Mouse (Mus musculus) midbrain, embryonic 12.5 days (tissue): ENCODE results near the gene Slfnl1. TPM values are rescaled to one million over a fixed set of nuclear protein-coding genes. Genes with fewer than 3 reads are reported as not detected.

Source experiments
- ATAC-seq: fragments of 200-750 bp; cut with Nextera tagmentation; 2 replicates; pipeline ENCODE4 v1.8.0; 2017; ENCODE audit warnings: low read depth, moderate TSS enrichment, moderate library complexity; ENCODE audit not compliant: low FRiP score
- H3K27ac ChIP-seq: fragments of 300-500 bp; sonication (generic); replicated peaks from 2 replicates; pipeline ENCODE4 v1.5.1; 2016; ENCODE audit warnings: mild to moderate bottlenecking
- H3K27me3 ChIP-seq: fragments of 300-500 bp; sonication (generic); 2 replicates; pipeline ENCODE4 v1.6.1; 2016; ENCODE audit warnings: mild to moderate bottlenecking
- H3K36me3 ChIP-seq: fragments of 300-500 bp; sonication (generic); 2 replicates; pipeline ENCODE4 v1.6.1; 2016
- H3K4me1 ChIP-seq: fragments of 300-500 bp; sonication (generic); 2 replicates; pipeline ENCODE4 v1.6.1; 2016
- H3K4me2 ChIP-seq: fragments of 300-500 bp; sonication (generic); replicated peaks from 2 replicates; pipeline ENCODE4 v1.6.1; 2016; ENCODE audit warnings: mild to moderate bottlenecking, moderate library complexity
- H3K4me3 ChIP-seq: fragments of 300-500 bp; sonication (generic); 2 replicates; pipeline ENCODE4 v1.5.1; 2016; ENCODE audit warnings: mild to moderate bottlenecking
- H3K9ac ChIP-seq: fragments of 300-500 bp; sonication (generic); replicated peaks from 2 replicates; pipeline ENCODE4 v1.6.1; 2016; ENCODE audit warnings: mild to moderate bottlenecking, moderate library complexity
- H3K9me3 ChIP-seq: fragments of 300-500 bp; sonication (generic); 2 replicates; pipeline ENCODE4 v1.6.1; 2016; ENCODE audit warnings: mild to moderate bottlenecking
- WGBS: fragments of 180-500 bp; shearing (Covaris S2); methylation state at CpG from one replicate; pipeline ENCODE4 v1.1.7; 2016; 5-methylcytosine and 5-hydroxymethylcytosine counted together
- polyA plus RNA-seq: library from polyadenylated mRNA; unstranded; fragments of >200 nt; fragmentation: Nextera tagmentation; extraction: Ambion mirVana; gene quantifications from 2 replicates; pipeline ENCODE4 v1.2.1, GENCODE M21; 2016

Gene Slfnl1
- polyA plus RNA-seq: 0.10 TPM in 1 of 2 replicates, not detected in the other

GRCm38 (mm10) chr4:120531986-120532385 is at the start of gene Slfnl1:
Slfnl1 (plus strand) TSS chr4:120532231.
- no peak within 1 kb of the TSS for H3K9ac ChIP-seq
- no peaks in the 10 kb centered on the region for H3K4me1 ChIP-seq
- H3K27me3 ChIP-seq: no peaks in the 10 kb centered on the region
- no peak for ATAC-seq
- no peak within 1 kb of the TSS for H3K27ac ChIP-seq
- 89% methylated on average over 6 of the region's 6 CpGs for WGBS
- no peak within 1 kb of the TSS for H3K4me3 ChIP-seq
- H3K9me3 ChIP-seq: no peaks in the 10 kb centered on the region
- no peak within 1 kb of the TSS for H3K4me2 ChIP-seq
- H3K36me3 ChIP-seq: peaks cover 48% of the 10 kb centered on the region

DNA sequence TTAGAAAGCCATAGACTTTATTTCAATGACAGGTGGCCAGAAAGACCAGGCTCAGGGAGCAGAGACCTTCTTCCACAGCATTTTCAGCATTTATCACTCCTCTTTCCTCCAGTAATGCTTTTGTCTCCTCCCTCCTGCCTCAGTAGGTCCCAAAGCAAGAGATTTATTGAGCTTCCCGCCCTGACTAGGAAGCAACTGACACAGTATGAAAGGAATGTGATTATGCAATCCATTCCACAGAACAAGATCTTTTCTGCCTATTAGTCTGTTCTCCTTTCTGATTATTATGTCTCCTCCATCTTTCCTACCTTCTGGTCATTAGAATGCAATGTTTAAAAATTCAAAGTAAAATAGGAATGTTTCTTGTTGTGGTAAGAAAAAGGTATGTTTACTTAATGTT is 44.3 kb upstream of the Slfnl1 start:
- no peaks in the 10 kb centered on the region for H3K4me1 ChIP-seq
- H3K27me3 ChIP-seq: no peaks in the 10 kb centered on the region
- 50% methylated on average over 1 of the region's 1 CpGs for WGBS
- H3K9me3 ChIP-seq: no peaks in the 10 kb centered on the region
- H3K27ac ChIP-seq: no peak overlapping the region
- H3K36me3 ChIP-seq: peaks cover 21% of the 10 kb centered on the region
- H3K4me3 ChIP-seq: no peak overlapping the region
- no peak for ATAC-seq
- no peak overlapping the region for H3K9ac ChIP-seq
- H3K4me2 ChIP-seq: no peak overlapping the region

DNA sequence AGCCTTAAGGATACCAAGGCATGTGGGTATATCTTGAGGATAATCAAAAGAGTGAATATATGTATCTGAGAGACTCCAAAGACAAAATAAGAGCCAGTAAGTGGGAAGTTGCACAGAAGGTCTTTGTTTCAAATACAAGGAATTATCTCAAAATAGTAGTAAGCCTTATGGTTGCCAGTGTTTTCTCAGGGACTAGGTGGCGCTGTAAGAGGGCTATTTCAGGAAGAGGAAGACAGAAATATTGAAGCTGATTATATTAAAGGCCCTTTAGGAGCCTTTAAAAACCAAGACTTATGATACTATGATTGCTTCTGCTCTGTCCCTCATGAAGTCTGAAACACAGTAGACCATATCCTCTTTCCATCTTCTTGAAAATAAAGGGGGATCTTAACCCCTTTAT is 25.1 kb upstream of the Slfnl1 start:
- no peak overlapping the region for H3K4me2 ChIP-seq
- ATAC-seq: no peak
- H3K9ac ChIP-seq: no peak overlapping the region
- no peaks in the 10 kb centered on the region for H3K9me3 ChIP-seq
- 89% methylated on average over 1 of the region's 1 CpGs for WGBS
- no peak overlapping the region for H3K27ac ChIP-seq
- no peaks in the 10 kb centered on the region for H3K4me1 ChIP-seq
- peaks cover 35% of the 10 kb centered on the region for H3K36me3 ChIP-seq
- H3K4me3 ChIP-seq: no peak overlapping the region
- no peaks in the 10 kb centered on the region for H3K27me3 ChIP-seq

DNA sequence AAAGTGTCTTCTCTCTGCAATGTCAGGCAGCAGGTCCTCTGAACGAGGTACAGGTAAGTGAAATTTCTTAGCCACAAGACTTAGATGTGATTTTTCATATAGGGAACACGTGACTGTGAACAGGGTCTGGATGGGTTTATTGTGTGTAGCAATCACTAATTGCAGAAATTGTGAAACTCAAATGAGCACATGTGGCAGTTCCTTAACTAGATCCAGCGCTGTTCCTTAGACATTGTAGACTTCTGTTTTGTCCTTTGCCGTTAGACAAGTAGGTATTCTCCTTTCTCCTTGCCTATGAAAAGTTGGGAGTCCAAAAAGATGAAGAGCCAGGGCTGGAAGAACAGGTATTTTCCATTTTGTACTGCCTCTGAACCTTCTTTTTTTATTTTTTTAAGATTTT is 20.8 kb upstream of the Slfnl1 start:
- no peaks in the 10 kb centered on the region for H3K4me1 ChIP-seq
- H3K9ac ChIP-seq: no peak overlapping the region
- H3K36me3 ChIP-seq: peaks cover 47% of the 10 kb centered on the region
- H3K27me3 ChIP-seq: no peaks in the 10 kb centered on the region
- H3K27ac ChIP-seq: no peak overlapping the region
- no peak for ATAC-seq
- H3K9me3 ChIP-seq: no peaks in the 10 kb centered on the region
- no peak overlapping the region for H3K4me3 ChIP-seq
- 94% methylated on average over 4 of the region's 4 CpGs for WGBS
- H3K4me2 ChIP-seq: no peak overlapping the region

DNA sequence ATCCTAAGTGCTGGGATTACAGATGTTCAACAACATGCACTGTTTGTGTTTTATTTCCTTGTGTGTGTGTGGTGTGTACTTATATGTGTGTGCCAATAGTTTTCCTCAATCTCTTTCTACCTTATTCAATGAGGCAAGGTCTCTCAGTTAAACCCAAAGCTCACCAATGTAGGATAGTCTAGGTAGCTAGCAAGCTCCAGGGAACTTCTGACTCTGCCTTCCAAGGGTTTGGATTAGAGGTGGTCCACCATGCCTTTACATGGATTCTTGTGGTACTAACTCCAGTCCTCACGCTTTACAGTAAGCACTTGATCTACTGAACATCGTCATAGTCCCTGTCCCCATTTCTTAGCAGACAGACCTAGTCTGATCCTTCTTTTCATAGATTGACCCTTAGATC is 17.7 kb upstream of the Slfnl1 start:
- H3K9me3 ChIP-seq: no peaks in the 10 kb centered on the region
- peaks cover 49% of the 10 kb centered on the region for H3K36me3 ChIP-seq
- H3K27ac ChIP-seq: no peak overlapping the region
- H3K4me2 ChIP-seq: no peak overlapping the region
- H3K4me1 ChIP-seq: no peaks in the 10 kb centered on the region
- no peak for ATAC-seq
- no peak overlapping the region for H3K4me3 ChIP-seq
- H3K9ac ChIP-seq: no peak overlapping the region
- no peaks in the 10 kb centered on the region for H3K27me3 ChIP-seq
- WGBS: 98% methylated on average over 2 of the region's 2 CpGs

- Histone ChIP-seq H3K9ac (no peak overlapping the region), H3K4me3 (no peak overlapping the region), H3K4me1 (no peaks in the 10 kb centered on the region), H3K27ac (no peak overlapping the region), H3K9me3 (no peaks in the 10 kb centered on the region), H3K27me3 (no peaks in the 10 kb centered on the region), H3K4me2 (no peak overlapping the region), H3K36me3 (peaks cover 48% of the 10 kb centered on the region)
- 94% methylated on average over 7 of the region's 7 CpGs for WGBS
- no peak for ATAC-seq
These were observed 15.5 kb upstream of the Slfnl1 start for GRCm38 (mm10) chr4:120516491-120516890.

- no peak overlapping the region for H3K9ac ChIP-seq
- no peak overlapping the region for H3K4me3 ChIP-seq
- no peaks in the 10 kb centered on the region for H3K4me1 ChIP-seq
- ATAC-seq: no peak
- peaks cover 52% of the 10 kb centered on the region for H3K36me3 ChIP-seq
- no peak overlapping the region for H3K4me2 ChIP-seq
- no peaks in the 10 kb centered on the region for H3K27me3 ChIP-seq
- H3K27ac ChIP-seq: no peak overlapping the region
- WGBS: 92% methylated on average over 7 of the region's 7 CpGs
- no peaks in the 10 kb centered on the region for H3K9me3 ChIP-seq
These were observed 15.1 kb upstream of the Slfnl1 start for GRCm38 (mm10) chr4:120516907-120517306.

DNA sequence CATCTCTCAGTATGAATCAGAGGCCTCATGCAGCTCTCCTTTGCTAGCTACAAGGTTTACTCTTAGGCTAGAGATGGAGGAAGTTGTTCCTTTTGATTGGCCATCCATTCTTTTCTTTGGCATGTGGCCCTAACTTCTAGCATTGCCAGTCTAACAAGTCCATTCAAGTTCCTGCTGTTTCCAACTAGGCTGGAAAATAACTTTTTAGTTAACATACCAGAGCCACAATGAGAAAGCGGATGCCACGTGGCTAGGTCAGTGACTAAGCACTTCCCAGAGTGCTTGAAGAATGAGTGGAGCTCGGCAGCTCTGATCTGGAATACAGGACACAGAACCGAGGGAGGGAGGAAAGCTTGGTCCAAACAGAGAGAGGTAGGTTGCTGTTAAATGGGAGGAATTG is 14.7 kb upstream of the Slfnl1 start:
- no peak for ATAC-seq
- H3K4me3 ChIP-seq: no peak overlapping the region
- 87% methylated on average over 4 of the region's 4 CpGs for WGBS

GRCm38 (mm10) chr4:120521761-120522160 is 10.3 kb upstream of the Slfnl1 start:
- Histone ChIP-seq H3K4me3 (no peak overlapping the region), H3K36me3 (peaks cover 82% of the 10 kb centered on the region), H3K4me1 (no peaks in the 10 kb centered on the region), H3K9ac (no peak overlapping the region), H3K27me3 (no peaks in the 10 kb centered on the region), H3K27ac (no peak overlapping the region), H3K9me3 (no peaks in the 10 kb centered on the region), H3K4me2 (no peak overlapping the region)
- ATAC-seq: no peak
- WGBS: 72% methylated on average over 5 of the region's 5 CpGs

More for the DNA sequence above, 14.7 kb upstream of the Slfnl1 start:
- peaks cover 56% of the 10 kb centered on the region for H3K36me3 ChIP-seq
- no peak overlapping the region for H3K27ac ChIP-seq
- no peaks in the 10 kb centered on the region for H3K9me3 ChIP-seq
- no peaks in the 10 kb centered on the region for H3K27me3 ChIP-seq
- no peak overlapping the region for H3K9ac ChIP-seq
- H3K4me1 ChIP-seq: no peaks in the 10 kb centered on the region
- no peak overlapping the region for H3K4me2 ChIP-seq

GRCm38 (mm10) chr4:120522351-120522750 is 9.7 kb upstream of the Slfnl1 start:
- peaks cover 78% of the 10 kb centered on the region for H3K36me3 ChIP-seq

GRCm38 (mm10) chr4:120523092-120523491 is 8.9 kb upstream of the Slfnl1 start:
- H3K9ac ChIP-seq: no peak overlapping the region
- no peaks in the 10 kb centered on the region for H3K27me3 ChIP-seq
- WGBS: 89% methylated on average over 3 of the region's 3 CpGs
- peaks cover 78% of the 10 kb centered on the region for H3K36me3 ChIP-seq
- no peak for ATAC-seq
- H3K9me3 ChIP-seq: no peaks in the 10 kb centered on the region
- H3K4me3 ChIP-seq: no peak overlapping the region
- H3K4me2 ChIP-seq: no peak overlapping the region
- no peaks in the 10 kb centered on the region for H3K4me1 ChIP-seq
- no peak overlapping the region for H3K27ac ChIP-seq

More at GRCm38 (mm10) chr4:120522351-120522750, 9.7 kb upstream of the Slfnl1 start:
- no peaks in the 10 kb centered on the region for H3K9me3 ChIP-seq
- H3K4me1 ChIP-seq: no peaks in the 10 kb centered on the region
- no peaks in the 10 kb centered on the region for H3K27me3 ChIP-seq
- no peak for ATAC-seq
- H3K4me3 ChIP-seq: no peak overlapping the region
- no peak overlapping the region for H3K27ac ChIP-seq
- H3K4me2 ChIP-seq: no peak overlapping the region
- WGBS: 76% methylated on average over 4 of the region's 4 CpGs
- no peak overlapping the region for H3K9ac ChIP-seq

DNA sequence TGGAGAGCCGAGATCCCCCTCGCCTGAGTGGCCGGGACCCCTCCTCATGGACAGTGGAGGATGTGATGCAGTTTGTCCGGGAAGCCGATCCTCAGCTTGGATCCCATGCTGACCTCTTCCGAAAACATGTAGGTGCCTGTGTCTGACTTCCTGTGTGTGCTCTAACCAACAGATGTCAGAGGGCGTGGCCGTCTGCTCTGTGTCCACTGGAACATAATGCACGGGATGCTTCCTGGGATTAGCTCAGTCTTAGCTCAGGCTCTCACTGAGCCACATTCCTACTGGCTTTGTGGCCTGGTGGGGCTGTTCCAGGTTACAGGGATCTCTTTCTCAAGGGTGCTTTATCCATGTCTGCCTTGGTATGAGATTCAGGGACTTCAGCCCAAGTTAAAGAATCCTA is 3.9 kb upstream of the Slfnl1 start:
- WGBS: 73% methylated on average over 9 of the region's 9 CpGs
- Histone ChIP-seq H3K4me2 (no peak overlapping the region), H3K4me1 (no peaks in the 10 kb centered on the region), H3K36me3 (peaks cover 75% of the 10 kb centered on the region), H3K4me3 (no peak overlapping the region), H3K27me3 (no peaks in the 10 kb centered on the region), H3K27ac (no peak overlapping the region), H3K9me3 (no peaks in the 10 kb centered on the region), H3K9ac (no peak overlapping the region)
- ATAC-seq: no peak

DNA sequence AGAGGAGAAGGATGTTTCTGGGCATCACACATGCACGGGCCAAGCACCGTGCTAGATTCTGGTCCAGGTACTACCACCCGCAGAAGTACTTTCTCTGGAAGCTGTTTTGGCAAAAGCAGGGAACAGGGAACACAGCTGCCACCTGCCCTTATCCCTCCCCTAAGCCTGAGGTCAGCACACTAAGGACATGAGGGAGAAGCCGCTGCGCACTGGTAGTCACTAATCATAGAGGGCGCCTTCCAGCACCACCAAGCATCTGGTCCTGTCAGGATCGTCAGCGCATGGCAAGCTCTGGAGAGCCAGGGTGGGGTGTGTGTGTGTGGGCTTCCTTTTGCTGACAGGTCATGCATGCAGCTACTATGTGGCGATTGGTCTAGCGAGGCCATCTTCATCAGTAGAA is 6.6 kb downstream of the Slfnl1 start:
- Histone ChIP-seq H3K9me3 (no peaks in the 10 kb centered on the region), H3K36me3 (peaks cover 61% of the 10 kb centered on the region), H3K4me1 (no peaks in the 10 kb centered on the region), H3K27me3 (no peaks in the 10 kb centered on the region), H3K9ac (no peak overlapping the region), H3K4me3 (no peak overlapping the region), H3K4me2 (no peak overlapping the region), H3K27ac (no peak overlapping the region)
- peak; percentile 27; the same call in 1 of the 2 replicates for ATAC-seq
- WGBS: 94% methylated on average over 10 of the region's 10 CpGs
